Mouse (Mus musculus): Measurements from ENCODE around the gene Emb. TPM values are rescaled to one million over a fixed set of nuclear protein-coding genes. Genes with fewer than 3 reads are reported as not detected.
A peak's percentile ranks its signal among the peaks of the same experiment; 100 is the strongest.

Emb gene
- polyA plus RNA-seq, 1 experiment from 2014 or later = 17.2 TPM

DNA sequence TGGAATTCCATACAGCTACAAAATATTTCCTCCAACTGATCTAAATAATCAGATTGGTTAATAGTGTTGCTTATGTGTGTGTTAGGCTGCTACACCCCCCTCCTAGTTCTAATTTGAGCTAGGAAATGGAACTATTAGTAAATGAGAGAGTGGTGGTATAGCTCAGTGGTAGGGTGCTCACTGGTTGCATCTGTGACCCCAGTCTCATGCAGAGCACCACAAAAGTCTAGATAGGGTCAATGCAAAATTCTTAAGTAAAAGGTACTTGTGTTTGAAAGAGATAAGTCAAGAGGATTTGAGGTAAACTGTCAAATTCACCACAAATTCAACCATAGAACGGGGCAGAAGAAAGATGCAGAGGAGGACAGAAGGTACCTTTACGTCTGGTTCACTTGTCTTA lies 10.7 kb upstream of the Emb start:
- Histone ChIP-seq H3K4me1 (ENCODE audit: control insufficient read depth, insufficient read depth, low read depth, low read length) (no peaks in the 10 kb centered on the region), H3K27me3 (replicated peaks; ENCODE audit: control insufficient read depth, insufficient read depth, low read length) (no peaks in the 10 kb centered on the region), H3K4me3 (ENCODE audit: low read length) (no peak overlapping the region), H3K27ac (ENCODE audit: low read depth, low read length) (no peak overlapping the region), H3K36me3 (ENCODE audit: control insufficient read depth, insufficient read depth, low read length) (no peaks in the 10 kb centered on the region), H3K9ac (ENCODE audit: low read depth, low read length) (no peak overlapping the region), H3K4me2 (ENCODE audit: low read length) (no peak overlapping the region), H3K9me3 (ENCODE audit: control insufficient read depth, low read length) (no peaks in the 10 kb centered on the region)
- 94% methylated on average over 2 of the region's 2 CpGs for WGBS
- no peak for ATAC-seq

DNA sequence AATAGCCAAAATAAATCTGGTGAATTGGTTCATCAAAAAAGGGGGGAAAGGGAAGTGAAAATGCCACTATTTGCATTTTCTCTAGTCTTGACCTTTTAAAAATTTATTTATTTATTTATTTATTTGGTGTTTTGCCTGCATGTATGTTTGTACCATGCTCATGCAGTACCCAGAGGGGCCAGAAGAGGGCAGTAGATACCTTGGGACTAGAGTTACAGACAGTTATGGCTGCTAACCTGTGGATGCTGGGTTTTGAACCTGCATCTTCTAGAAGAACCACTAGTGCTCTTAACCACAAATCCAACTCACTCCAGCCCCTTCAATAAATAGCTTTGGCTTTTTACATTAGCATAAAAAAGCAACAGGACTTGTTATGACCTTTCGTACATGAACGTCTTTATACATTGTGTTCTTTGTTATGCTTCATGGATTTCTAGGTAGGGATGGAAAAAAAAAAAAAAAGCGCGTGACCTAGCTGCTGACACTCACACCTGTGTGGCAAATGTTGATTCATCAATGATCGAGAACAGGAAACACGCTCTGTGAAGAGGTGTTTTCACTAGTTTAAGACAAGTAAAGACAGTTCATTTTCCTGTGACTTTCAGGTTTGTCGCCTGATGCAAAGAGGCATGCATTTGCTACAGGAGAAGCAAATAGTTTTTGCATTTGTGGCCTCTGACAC lies 9.8 kb upstream of the Emb start:
- no peaks in the 10 kb centered on the region for H3K27me3 ChIP-seq (replicated peaks; ENCODE audit: control insufficient read depth, insufficient read depth, low read length)
- H3K4me2 ChIP-seq (ENCODE audit: low read length) = no peak overlapping the region
- H3K9me3 ChIP-seq (ENCODE audit: control insufficient read depth, low read length) = no peaks in the 10 kb centered on the region
- H3K36me3 ChIP-seq (ENCODE audit: control insufficient read depth, insufficient read depth, low read length) = no peaks in the 10 kb centered on the region
- no peak overlapping the region for H3K4me3 ChIP-seq (ENCODE audit: low read length)
- no peak overlapping the region for H3K27ac ChIP-seq (ENCODE audit: low read depth, low read length)
- no peak overlapping the region for H3K9ac ChIP-seq (ENCODE audit: low read depth, low read length)
- no peak for ATAC-seq
- 89% methylated on average over 7 of the region's 7 CpGs for WGBS
- no peaks in the 10 kb centered on the region for H3K4me1 ChIP-seq (ENCODE audit: control insufficient read depth, insufficient read depth, low read depth, low read length)

DNA sequence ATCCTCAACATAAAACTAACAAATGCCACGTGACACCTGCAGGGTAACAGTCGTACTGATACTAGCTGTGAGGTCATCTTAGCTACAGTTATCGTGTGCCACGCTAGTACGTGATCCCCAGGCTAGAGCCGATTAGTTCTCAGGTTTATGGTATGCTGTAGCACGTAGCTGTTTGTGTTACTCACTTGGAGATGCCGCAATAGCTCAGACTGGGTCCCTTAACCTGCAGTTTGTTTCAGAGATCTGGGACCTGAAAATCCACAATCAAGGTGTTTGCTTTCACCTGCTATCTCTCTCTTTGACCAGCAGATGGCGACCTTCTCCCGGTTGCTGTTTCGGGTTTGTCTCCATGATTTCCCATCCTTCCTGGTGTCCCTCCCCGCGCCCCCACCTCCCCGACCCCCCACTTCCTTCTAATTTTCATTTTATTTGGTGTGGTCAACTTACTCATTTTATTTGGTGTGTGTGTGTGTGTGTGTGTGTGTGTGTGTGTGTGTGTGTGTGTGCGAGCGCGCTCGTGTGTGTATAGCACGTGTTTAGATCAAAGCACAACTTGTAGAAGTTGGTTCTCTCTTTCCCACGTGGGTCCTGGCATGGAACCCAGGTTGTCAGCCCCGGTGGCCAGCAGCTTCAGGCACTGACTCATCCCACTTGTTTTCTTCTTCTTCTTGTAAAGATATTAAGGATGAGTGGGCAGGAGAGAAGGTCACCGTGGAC lies 5.4 kb upstream of the Emb start:
- H3K9me3 ChIP-seq (ENCODE audit: control insufficient read depth, low read length) = no peaks in the 10 kb centered on the region
- peak; percentile 27; the same call in 1 of the 2 replicates for ATAC-seq
- no peak overlapping the region for H3K27ac ChIP-seq (ENCODE audit: low read depth, low read length)
- peak overlapping the region; percentile 36; the same call in 1 of the 2 replicates for H3K4me2 ChIP-seq (ENCODE audit: low read length)
- no peak overlapping the region for H3K9ac ChIP-seq (ENCODE audit: low read depth, low read length)
- 45% methylated on average over 22 of the region's 22 CpGs for WGBS
- H3K27me3 ChIP-seq (replicated peaks; ENCODE audit: control insufficient read depth, insufficient read depth, low read length) = no peaks in the 10 kb centered on the region
- H3K36me3 ChIP-seq (ENCODE audit: control insufficient read depth, insufficient read depth, low read length) = no peaks in the 10 kb centered on the region
- H3K4me1 ChIP-seq (ENCODE audit: control insufficient read depth, insufficient read depth, low read depth, low read length) = no peaks in the 10 kb centered on the region
- no peak overlapping the region for H3K4me3 ChIP-seq (ENCODE audit: low read length)

DNA sequence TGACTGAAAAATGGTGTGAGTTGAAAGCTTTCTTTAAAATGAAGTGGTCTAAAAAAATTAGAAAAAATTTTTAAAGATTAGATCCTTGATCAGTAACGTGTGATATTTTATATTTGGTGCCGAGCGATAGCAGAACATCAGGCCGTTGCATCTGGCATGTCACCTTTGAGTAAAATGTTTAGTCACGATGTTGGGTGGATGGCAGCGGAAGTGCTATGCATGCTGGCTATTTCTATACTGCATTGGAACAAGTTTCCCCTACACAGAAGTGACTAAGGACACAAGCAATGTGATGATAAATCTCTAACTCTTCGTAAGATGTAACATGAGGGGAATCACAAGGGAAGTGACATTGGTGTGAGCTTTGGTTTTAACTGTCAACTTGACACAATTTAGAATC lies 3.7 kb upstream of the Emb start:
- no peak overlapping the region for H3K4me2 ChIP-seq (ENCODE audit: low read length)
- no peak overlapping the region for H3K4me3 ChIP-seq (ENCODE audit: low read length)
- H3K4me1 ChIP-seq (ENCODE audit: control insufficient read depth, insufficient read depth, low read depth, low read length) = no peaks in the 10 kb centered on the region
- no peaks in the 10 kb centered on the region for H3K36me3 ChIP-seq (ENCODE audit: control insufficient read depth, insufficient read depth, low read length)
- no peak for ATAC-seq
- H3K9me3 ChIP-seq (ENCODE audit: control insufficient read depth, low read length) = no peaks in the 10 kb centered on the region
- H3K27ac ChIP-seq (ENCODE audit: low read depth, low read length) = no peak overlapping the region
- H3K27me3 ChIP-seq (replicated peaks; ENCODE audit: control insufficient read depth, insufficient read depth, low read length) = no peaks in the 10 kb centered on the region
- 93% methylated on average over 7 of the region's 7 CpGs for WGBS
- H3K9ac ChIP-seq (ENCODE audit: low read depth, low read length) = no peak overlapping the region

DNA sequence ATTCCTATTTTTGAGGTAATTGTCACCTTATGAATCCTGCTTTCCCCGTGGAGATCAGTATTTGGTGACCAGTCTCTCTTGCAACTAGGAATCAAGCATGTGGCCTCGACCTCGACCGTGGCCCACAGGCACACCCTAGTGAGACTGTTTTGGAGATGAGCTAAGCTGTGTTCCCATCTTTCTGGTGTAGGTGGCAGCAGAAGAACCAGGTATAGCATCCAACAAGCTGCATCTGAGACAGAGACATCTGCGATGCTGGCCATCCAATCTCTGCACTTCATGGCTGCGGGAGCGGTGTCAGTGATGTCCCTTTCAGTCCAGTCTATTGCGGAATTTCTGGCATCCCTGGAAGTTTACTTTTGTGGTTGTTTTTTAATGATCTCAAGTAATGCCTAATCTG lies 2.3 kb upstream of the Emb start:
- WGBS = 94% methylated on average over 8 of the region's 8 CpGs
- ATAC-seq = no peak
- Histone ChIP-seq H3K36me3 (ENCODE audit: control insufficient read depth, insufficient read depth, low read length) (no peaks in the 10 kb centered on the region), H3K9ac (ENCODE audit: low read depth, low read length) (no peak overlapping the region), H3K4me3 (ENCODE audit: low read length) (no peak overlapping the region), H3K27me3 (replicated peaks; ENCODE audit: control insufficient read depth, insufficient read depth, low read length) (no peaks in the 10 kb centered on the region), H3K27ac (ENCODE audit: low read depth, low read length) (no peak overlapping the region), H3K9me3 (ENCODE audit: control insufficient read depth, low read length) (no peaks in the 10 kb centered on the region), H3K4me2 (ENCODE audit: low read length) (no peak overlapping the region), H3K4me1 (ENCODE audit: control insufficient read depth, insufficient read depth, low read depth, low read length) (no peaks in the 10 kb centered on the region)

DNA sequence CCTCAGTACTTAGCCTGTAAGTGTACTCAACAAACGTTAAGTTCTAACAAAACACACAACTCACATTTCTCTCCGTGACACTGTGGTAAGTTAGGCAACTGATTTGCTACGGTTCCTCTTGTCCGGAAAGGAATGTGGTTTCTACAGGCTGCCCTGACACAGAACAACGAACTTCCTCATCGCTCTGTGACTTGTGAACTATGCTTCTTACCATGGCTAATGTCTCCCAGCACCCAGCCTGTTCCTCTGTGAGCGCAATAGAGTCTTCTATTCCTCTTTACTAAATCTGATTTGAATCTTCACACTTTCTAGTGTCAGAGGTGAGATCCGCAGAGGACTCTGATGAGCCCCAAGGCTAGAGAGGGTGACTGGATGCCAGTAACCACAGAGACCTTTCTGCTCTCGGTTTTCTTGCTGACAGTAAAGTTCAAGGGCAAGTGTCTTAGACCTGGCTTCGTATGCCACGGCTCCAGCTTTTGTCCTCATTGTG lies 3.1 kb downstream of the Emb start:
- no peak overlapping the region for H3K4me2 ChIP-seq (ENCODE audit: low read length)
- H3K4me3 ChIP-seq (ENCODE audit: low read length) = no peak overlapping the region
- H3K9ac ChIP-seq (ENCODE audit: low read depth, low read length) = no peak overlapping the region
- no peaks in the 10 kb centered on the region for H3K36me3 ChIP-seq (ENCODE audit: control insufficient read depth, insufficient read depth, low read length)
- H3K4me1 ChIP-seq (ENCODE audit: control insufficient read depth, insufficient read depth, low read depth, low read length) = no peaks in the 10 kb centered on the region; the same call in 1 of the 2 replicates
- no peaks in the 10 kb centered on the region for H3K9me3 ChIP-seq (ENCODE audit: control insufficient read depth, low read length)
- H3K27ac ChIP-seq (ENCODE audit: low read depth, low read length) = no peak overlapping the region
- no peak for ATAC-seq
- WGBS = 50% methylated on average over 11 of the region's 11 CpGs
- no peaks in the 10 kb centered on the region for H3K27me3 ChIP-seq (replicated peaks; ENCODE audit: control insufficient read depth, insufficient read depth, low read length)

DNA sequence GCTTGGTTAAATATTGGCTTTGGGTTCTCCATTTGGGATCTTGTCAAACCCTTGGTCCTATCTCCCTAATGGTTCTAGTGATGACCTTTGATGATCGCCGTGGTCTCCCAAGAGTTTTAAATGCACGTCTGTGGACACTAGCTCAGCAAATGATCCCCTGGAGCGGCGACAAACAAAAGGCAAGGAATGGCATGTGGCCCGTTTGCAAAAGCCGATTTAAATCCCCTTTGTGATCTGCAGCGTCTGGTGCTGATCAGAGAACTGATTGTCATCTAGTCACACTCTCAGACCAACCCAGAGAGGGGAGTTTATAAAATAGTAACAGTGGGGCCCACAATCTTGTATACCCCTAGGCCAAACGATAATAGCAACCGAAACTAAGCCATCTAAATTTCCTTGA lies 7.1 kb downstream of the Emb start:
- no peak overlapping the region for H3K4me2 ChIP-seq (ENCODE audit: low read length)
- no peak overlapping the region for H3K9ac ChIP-seq (ENCODE audit: low read depth, low read length)
- H3K4me1 ChIP-seq (ENCODE audit: control insufficient read depth, insufficient read depth, low read depth, low read length) = peaks cover 7% of the 10 kb centered on the region
- 4% methylated on average over 10 of the region's 10 CpGs for WGBS
- ATAC-seq = no peak
- no peak overlapping the region for H3K4me3 ChIP-seq (ENCODE audit: low read length)
- no peak overlapping the region for H3K27ac ChIP-seq (ENCODE audit: low read depth, low read length)
- H3K27me3 ChIP-seq (replicated peaks; ENCODE audit: control insufficient read depth, insufficient read depth, low read length) = no peaks in the 10 kb centered on the region
- H3K9me3 ChIP-seq (ENCODE audit: control insufficient read depth, low read length) = no peaks in the 10 kb centered on the region
- H3K36me3 ChIP-seq (ENCODE audit: control insufficient read depth, insufficient read depth, low read length) = no peaks in the 10 kb centered on the region

DNA sequence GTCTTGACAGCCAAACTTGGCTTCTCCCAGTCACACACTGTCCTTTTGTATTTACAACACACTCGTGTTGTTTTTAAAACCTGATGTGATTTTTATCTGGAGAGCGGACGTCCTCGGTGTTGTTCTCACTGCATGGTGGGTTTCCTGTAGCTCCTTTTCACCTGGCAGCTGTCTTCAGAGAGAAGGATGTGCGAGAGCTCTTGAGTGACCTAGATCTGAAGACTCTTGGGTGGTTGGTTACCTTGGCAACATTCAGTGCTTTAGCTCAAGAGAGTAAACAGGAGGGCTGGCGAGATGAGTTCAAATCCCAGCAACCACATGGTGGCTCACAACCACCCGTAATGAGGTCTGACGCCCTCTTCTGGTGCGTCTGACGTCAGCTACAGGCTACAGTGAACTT lies 7.8 kb downstream of the Emb start:
- no peak overlapping the region for H3K4me2 ChIP-seq (ENCODE audit: low read length)
- no peak for ATAC-seq
- H3K27ac ChIP-seq (ENCODE audit: low read depth, low read length) = no peak overlapping the region
- H3K4me3 ChIP-seq (ENCODE audit: low read length) = no peak overlapping the region
- H3K9ac ChIP-seq (ENCODE audit: low read depth, low read length) = no peak overlapping the region
- H3K36me3 ChIP-seq (ENCODE audit: control insufficient read depth, insufficient read depth, low read length) = no peaks in the 10 kb centered on the region
- H3K4me1 ChIP-seq (ENCODE audit: control insufficient read depth, insufficient read depth, low read depth, low read length) = peaks cover 7% of the 10 kb centered on the region
- WGBS = 17% methylated on average over 10 of the region's 10 CpGs
- no peaks in the 10 kb centered on the region for H3K9me3 ChIP-seq (ENCODE audit: control insufficient read depth, low read length)
- no peaks in the 10 kb centered on the region for H3K27me3 ChIP-seq (replicated peaks; ENCODE audit: control insufficient read depth, insufficient read depth, low read length)

DNA sequence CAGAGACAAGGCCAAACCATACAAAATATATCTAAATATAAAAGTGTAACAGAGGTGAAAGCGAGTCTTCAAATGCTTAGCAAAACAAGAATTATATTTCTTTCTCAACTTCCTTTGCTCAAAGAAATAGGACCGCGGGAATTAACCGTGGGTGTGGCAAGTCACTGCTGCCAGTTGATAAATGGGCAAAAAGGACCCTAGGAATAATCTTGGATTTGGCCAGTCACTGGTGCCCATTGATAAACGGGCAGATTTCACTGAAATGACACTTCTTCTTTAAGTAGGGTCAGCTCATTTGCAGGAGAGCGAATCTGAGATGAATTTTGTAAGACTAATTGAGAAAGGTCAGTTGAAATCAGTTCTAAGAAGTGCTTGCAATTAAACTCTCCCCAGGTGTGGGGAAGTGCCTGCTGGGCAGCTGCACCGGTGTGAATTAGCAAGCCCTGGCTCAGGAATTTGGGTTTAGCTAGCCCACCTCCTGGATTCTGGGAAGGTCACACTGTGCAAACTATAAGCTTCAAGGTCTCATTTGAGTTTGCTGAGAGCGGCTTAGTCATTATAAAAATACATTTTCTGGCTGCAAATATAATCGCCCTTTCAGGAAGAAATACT lies 8.5 kb downstream of the Emb start:
- H3K27ac ChIP-seq (ENCODE audit: low read depth, low read length) = no peak overlapping the region
- no peaks in the 10 kb centered on the region for H3K36me3 ChIP-seq (ENCODE audit: control insufficient read depth, insufficient read depth, low read length)
- no peaks in the 10 kb centered on the region for H3K9me3 ChIP-seq (ENCODE audit: control insufficient read depth, low read length)
- no peak for ATAC-seq
- peaks cover 8% of the 10 kb centered on the region for H3K4me1 ChIP-seq (ENCODE audit: control insufficient read depth, insufficient read depth, low read depth, low read length)
- H3K27me3 ChIP-seq (replicated peaks; ENCODE audit: control insufficient read depth, insufficient read depth, low read length) = no peaks in the 10 kb centered on the region
- no peak overlapping the region for H3K4me3 ChIP-seq (ENCODE audit: low read length)
- H3K9ac ChIP-seq (ENCODE audit: low read depth, low read length) = no peak overlapping the region
- H3K4me2 ChIP-seq (ENCODE audit: low read length) = no peak overlapping the region
- 25% methylated on average over 9 of the region's 9 CpGs for WGBS
